Mouse (Mus musculus) T-helper 2 cell (primary cell): ENCODE data around the gene H2afb2.

Source experiments
- in situ Hi-C: fragments of 300-600 bp; cut with MboI, MseI; formaldehyde crosslinking; loops from one replicate; pipeline ENCODE4 v1.15.1; 2025; ENCODE audit warnings: high pct_unique_total_duplicates

Gene H2afb2

DNA sequence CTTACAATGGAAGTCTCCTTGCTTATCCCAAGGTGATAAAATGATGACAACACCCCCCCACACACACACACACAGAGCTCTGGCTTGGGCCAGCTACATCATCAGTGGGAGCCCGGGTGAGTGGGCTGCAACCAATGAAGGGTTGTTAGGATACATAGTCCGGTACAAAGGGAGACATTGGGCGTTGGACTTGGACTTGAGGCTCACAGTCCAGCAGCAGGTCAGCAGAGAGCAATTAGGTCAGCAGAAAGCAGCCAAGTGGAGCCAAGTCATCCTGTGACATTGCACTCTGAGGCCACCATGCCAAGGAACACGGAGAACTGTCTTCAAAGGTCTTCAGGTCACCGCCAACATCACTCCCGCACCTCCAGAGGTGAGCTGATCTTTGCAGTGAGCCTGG, at the start of gene H2afb2:
Gene H2afb2 (plus strand): TSS at position 301 of the 400 bp plus-strand sequence.
- in situ Hi-C loops: no loop called here
